Mouse (Mus musculus): ENCODE results near the gene Zfp189. TPM values are rescaled to one million over a fixed set of nuclear protein-coding genes. Genes with fewer than 3 reads are reported as not detected.

The Zfp189 gene
- polyA plus RNA-seq, 1 experiment from 2014 or later: 10.7 TPM

DNA sequence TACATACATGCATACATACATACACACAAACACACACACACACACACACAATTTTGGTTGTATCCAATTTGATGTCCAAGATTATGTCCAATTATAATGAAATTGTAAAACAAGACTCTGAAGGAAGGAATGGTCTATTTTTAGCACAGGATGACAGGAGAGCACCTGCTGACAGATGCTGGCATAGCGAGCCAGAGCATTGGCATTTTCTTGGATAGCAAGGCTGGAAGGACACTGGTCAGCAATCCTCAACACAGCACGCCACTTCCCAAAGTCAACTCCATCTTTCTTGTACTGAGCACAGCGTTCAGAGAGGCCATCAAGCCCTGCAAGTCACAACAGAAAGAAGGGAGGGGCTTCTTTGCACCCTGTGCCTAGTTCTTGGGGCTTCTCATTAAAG, 20.0 kb downstream of the Zfp189 start:
- Histone ChIP-seq H3K4me2 (no peak overlapping the region), H3K4me3 (no peak overlapping the region), H3K9ac (no peak overlapping the region), H3K4me1 (no peaks in the 10 kb centered on the region), H3K36me3 (no peaks in the 10 kb centered on the region), H3K27me3 (no peaks in the 10 kb centered on the region), H3K9me3 (no peaks in the 10 kb centered on the region), H3K27ac (no peak overlapping the region)
- ATAC-seq (ENCODE audit: insufficient number of reproducible peaks, insufficient read depth, low FRiP score, low TSS enrichment, low read depth): no peak
- 83% methylated on average over 3 of the region's 3 CpGs for WGBS

DNA sequence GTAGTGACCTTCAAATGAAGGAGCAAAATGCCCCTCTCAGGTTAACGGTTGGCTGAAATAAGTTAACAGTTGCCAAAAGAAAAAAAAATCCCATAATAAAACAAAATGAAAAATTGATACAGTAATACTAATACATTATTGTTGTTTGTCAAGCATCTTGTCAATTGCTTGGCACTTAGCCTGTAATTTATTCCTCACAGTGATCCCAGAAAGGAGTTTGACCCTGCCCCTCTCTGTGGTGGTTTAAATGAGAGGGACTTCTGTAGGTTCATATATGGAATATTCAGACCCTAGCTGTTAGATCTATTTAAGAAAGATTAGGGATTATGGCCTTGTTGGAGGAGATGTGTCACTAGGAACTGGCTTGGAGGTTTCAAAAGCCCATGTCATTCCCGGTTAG, 25.1 kb downstream of the Zfp189 start:
- WGBS: 79% methylated on average over 2 of the region's 2 CpGs

DNA sequence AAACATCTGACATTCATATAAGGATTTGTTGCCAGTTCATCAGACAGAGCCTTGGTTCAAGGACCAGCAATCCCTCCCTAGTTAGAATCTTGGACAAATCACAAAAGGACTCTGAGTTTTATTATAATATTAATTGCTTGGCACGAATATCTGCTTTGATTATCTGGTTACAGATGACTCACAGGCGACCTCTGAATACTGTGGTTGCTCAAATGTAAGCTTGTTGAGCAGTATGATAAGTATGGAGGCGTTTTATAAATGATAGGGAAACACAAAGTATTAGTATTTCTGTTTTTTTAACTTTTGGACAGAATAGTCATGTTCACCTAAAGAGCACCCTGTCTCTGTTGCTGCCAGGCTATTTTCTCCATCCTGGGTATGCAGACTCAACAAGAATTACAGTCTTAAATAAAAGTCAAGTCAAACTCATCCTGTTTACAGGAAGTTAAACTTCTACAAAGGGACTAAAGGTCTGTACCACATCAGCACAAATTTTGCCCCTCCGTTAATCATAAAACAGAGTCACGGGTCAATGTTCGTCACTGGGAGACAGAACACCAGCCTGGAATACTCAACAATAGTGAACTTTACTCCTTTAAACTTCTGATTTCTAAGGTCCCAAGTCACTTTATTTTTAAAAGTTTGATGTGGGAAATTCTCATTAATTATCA, 26.0 kb downstream of the Zfp189 start:
- Histone ChIP-seq H3K27ac (no peak overlapping the region), H3K9me3 (no peaks in the 10 kb centered on the region), H3K4me1 (no peaks in the 10 kb centered on the region), H3K4me2 (no peak overlapping the region), H3K36me3 (no peaks in the 10 kb centered on the region), H3K27me3 (no peaks in the 10 kb centered on the region), H3K9ac (no peak overlapping the region), H3K4me3 (no peak overlapping the region)
- 75% methylated on average over 6 of the region's 6 CpGs for WGBS
- no peak for ATAC-seq (ENCODE audit: insufficient number of reproducible peaks, insufficient read depth, low FRiP score, low TSS enrichment, low read depth)

More for the DNA sequence above, 25.1 kb downstream of the Zfp189 start:
- H3K4me2 ChIP-seq: no peak overlapping the region
- no peak overlapping the region for H3K9ac ChIP-seq
- H3K27me3 ChIP-seq: no peaks in the 10 kb centered on the region
- H3K4me3 ChIP-seq: no peak overlapping the region
- no peaks in the 10 kb centered on the region for H3K4me1 ChIP-seq
- no peaks in the 10 kb centered on the region for H3K9me3 ChIP-seq
- no peak overlapping the region for H3K27ac ChIP-seq
- H3K36me3 ChIP-seq: no peaks in the 10 kb centered on the region
- ATAC-seq (ENCODE audit: insufficient number of reproducible peaks, insufficient read depth, low FRiP score, low TSS enrichment, low read depth): no peak

DNA sequence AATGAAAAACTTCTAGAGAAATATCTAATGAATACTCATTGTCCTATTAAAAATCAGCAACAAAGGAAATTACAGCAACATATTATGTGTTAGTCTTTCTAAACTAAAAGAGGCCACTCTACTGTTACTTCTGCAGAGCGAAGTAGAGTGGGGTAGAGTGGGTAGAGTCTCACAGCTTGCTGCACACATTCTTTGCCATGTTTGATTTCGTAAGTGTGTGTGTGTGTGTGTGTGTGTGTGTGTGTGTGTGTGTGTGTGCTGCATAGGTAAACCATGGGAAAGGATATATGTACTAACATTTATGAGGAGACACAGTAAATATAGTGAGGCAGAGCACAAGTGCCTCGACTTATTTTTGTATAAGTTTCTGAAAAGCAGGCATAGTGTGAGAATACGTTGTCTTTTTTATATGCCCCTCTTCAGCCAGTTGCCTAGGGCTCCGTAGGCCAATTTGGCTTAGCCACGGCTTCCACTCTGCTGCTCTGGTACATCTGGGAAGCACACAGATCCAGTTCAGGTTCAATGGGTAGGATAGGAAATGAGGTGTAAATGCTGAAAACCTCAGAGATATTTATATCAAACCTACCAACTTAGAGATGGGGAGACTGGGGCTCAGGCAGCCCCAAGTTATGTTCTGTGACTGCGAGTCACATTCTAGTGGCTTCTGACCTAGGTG, 26.7 kb downstream of the Zfp189 start:
- Histone ChIP-seq H3K9me3 (no peaks in the 10 kb centered on the region), H3K27ac (no peak overlapping the region), H3K4me1 (no peaks in the 10 kb centered on the region), H3K36me3 (no peaks in the 10 kb centered on the region), H3K4me3 (no peak overlapping the region), H3K4me2 (no peak overlapping the region), H3K9ac (no peak overlapping the region), H3K27me3 (no peaks in the 10 kb centered on the region)
- 84% methylated on average over 7 of the region's 7 CpGs for WGBS
- ATAC-seq (ENCODE audit: insufficient number of reproducible peaks, insufficient read depth, low FRiP score, low TSS enrichment, low read depth): no peak

DNA sequence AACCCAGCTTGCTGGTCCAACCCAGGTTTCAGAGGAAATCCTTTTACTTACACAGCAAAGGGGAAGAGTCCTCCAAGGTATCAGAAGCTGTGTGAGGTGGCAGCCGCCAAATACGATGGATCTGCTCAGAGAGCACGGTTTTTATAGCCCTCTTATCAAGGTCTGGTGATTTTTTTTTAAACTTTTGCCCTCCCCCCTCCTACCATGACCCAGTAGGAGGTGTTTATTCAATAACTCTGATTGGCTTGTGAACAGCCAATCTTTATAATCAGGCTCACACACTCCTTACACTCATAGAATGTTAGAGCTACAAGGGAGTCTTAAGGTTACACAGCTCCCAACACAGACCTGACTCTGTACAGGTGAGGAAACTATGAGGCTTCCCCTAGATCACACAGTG, 28.4 kb downstream of the Zfp189 start, which contains the start of gene Aldob:
Aldob (minus strand) TSS at position 164 of the 400 bp plus-strand sequence.
- Histone ChIP-seq H3K4me2 (no peak within 1 kb of the TSS), H3K36me3 (no peaks in the 10 kb centered on the region), H3K27me3 (no peaks in the 10 kb centered on the region), H3K27ac (no peak within 1 kb of the TSS), H3K4me3 (no peak within 1 kb of the TSS), H3K9ac (no peak within 1 kb of the TSS), H3K9me3 (no peaks in the 10 kb centered on the region), H3K4me1 (no peaks in the 10 kb centered on the region)
- 57% methylated on average over 3 of the region's 3 CpGs for WGBS
- no peak for ATAC-seq (ENCODE audit: insufficient number of reproducible peaks, insufficient read depth, low FRiP score, low TSS enrichment, low read depth)

DNA sequence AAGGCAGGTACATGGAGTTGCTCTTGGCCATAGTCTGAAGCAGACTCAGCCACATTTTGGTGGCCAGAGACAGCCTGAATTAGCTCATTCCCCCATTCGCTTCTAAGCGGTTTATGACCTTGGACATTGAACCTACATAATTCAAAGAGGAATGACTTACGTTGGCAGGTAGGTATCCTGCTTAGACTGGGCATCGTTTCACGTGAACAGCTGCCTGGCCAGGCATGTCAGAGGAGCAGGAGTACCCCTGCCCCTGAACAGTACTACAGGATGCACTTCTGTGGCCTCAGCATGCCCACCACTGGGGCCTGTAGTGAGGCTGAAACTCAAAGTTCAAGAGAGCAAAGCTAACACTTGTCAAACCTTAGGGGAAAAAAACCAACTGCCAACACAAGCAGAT, 32.4 kb downstream of the Zfp189 start:
- no peaks in the 10 kb centered on the region for H3K36me3 ChIP-seq
- no peaks in the 10 kb centered on the region for H3K9me3 ChIP-seq
- H3K9ac ChIP-seq: no peak overlapping the region
- no peaks in the 10 kb centered on the region for H3K27me3 ChIP-seq
- H3K4me1 ChIP-seq: no peaks in the 10 kb centered on the region
- no peak overlapping the region for H3K4me3 ChIP-seq
- WGBS: 85% methylated on average over 5 of the region's 5 CpGs
- no peak for ATAC-seq (ENCODE audit: insufficient number of reproducible peaks, insufficient read depth, low FRiP score, low TSS enrichment, low read depth)
- no peak overlapping the region for H3K27ac ChIP-seq
- no peak overlapping the region for H3K4me2 ChIP-seq

DNA sequence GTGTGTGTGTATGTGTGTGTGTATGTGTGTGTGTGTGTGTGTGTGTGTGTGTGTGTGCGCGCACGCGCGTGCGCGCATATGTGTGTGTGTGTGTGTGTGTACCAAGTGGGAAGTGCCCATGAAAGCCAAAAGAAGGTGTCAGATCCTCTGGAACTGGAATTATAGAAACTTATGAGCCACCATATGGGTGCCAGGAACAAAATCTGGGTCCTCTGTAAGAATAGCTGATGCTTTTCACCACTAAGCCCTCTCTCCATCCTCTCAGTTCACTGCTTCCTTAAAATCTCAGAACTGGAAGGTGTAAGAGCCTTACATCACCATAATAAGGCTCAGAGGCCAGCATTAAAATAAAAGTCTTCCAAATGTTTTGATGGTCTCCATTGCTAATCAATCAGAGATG, 36.4 kb downstream of the Zfp189 start:
- WGBS: 100% methylated on average over 7 of the region's 7 CpGs
- Histone ChIP-seq H3K4me3 (no peak overlapping the region), H3K4me2 (no peak overlapping the region), H3K9ac (no peak overlapping the region), H3K27me3 (no peaks in the 10 kb centered on the region), H3K4me1 (no peaks in the 10 kb centered on the region), H3K9me3 (no peaks in the 10 kb centered on the region), H3K36me3 (no peaks in the 10 kb centered on the region), H3K27ac (no peak overlapping the region)
- ATAC-seq (ENCODE audit: insufficient number of reproducible peaks, insufficient read depth, low FRiP score, low TSS enrichment, low read depth): no peak

DNA sequence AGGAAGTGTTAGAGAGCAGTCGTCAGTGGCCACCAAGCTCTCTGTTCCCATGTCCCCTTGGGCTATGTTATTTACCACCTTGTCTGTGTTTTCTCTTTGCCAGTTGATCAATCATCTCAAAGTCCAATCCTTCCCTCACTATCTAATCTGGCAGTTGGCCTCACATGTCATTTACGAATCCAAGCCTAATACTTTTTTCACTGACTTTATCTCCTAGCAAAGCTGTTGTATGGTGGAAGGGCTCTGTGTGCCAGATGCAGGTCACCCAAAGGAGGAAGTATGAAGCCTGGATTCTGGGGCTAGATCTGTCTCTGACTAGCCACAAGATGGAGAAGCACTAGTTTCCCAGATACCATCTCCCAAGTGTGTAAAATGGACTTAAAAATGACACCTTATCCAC, 37.2 kb downstream of the Zfp189 start:
- no peaks in the 10 kb centered on the region for H3K9me3 ChIP-seq
- WGBS: 77% methylated on average over 2 of the region's 2 CpGs
- no peak overlapping the region for H3K4me3 ChIP-seq
- no peak for ATAC-seq (ENCODE audit: insufficient number of reproducible peaks, insufficient read depth, low FRiP score, low TSS enrichment, low read depth)
- H3K9ac ChIP-seq: no peak overlapping the region
- H3K4me1 ChIP-seq: no peaks in the 10 kb centered on the region
- no peaks in the 10 kb centered on the region for H3K27me3 ChIP-seq
- no peak overlapping the region for H3K4me2 ChIP-seq
- no peak overlapping the region for H3K27ac ChIP-seq
- no peaks in the 10 kb centered on the region for H3K36me3 ChIP-seq

DNA sequence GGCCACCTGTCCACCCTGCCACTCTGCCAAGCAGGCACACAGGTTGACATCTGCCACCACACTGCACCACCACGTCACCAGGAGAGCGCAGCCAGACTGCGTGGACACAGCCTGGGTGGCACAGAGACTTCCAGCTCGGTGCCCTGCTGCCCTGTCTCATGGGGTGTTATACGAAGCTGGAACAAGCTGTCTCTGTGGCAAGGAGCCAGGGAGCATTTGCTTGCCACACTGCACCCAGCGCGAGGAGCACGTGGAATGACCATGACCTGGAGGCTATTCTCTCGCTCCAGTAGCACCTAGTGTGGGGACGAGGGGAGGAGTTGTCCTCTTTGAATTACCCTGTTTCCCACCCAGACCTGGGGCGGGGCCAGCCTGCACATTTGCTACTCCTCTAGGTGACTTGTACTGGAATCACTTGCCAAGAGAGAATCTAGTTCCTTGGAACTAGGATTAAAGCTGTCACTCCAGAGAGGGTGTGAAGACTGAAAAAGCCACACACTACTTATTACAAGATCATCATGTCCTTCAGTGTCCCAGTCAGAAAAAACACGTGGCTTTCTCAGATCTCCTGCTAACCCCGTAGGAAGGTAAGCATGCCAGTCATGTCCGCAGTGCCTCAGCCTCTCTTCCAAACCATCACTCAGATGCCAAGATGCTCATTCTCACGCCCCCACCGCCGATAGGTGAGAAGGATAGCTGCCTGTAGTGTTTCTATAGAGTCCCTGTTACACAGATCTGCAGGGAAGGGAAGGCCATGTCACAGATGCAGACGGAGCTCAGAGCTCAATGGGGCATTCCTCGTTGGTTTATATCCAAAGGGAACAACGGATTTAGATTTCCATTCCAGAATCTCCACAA, 39.2 kb downstream of the Zfp189 start:
- Histone ChIP-seq H3K9me3 (no peaks in the 10 kb centered on the region), H3K27me3 (no peaks in the 10 kb centered on the region), H3K36me3 (no peaks in the 10 kb centered on the region), H3K4me2 (no peak overlapping the region), H3K27ac (no peak overlapping the region), H3K9ac (no peak overlapping the region), H3K4me1 (no peaks in the 10 kb centered on the region), H3K4me3 (no peak overlapping the region)
- ATAC-seq (ENCODE audit: insufficient number of reproducible peaks, insufficient read depth, low FRiP score, low TSS enrichment, low read depth): no peak
- WGBS: 77% methylated on average over 20 of the region's 20 CpGs

DNA sequence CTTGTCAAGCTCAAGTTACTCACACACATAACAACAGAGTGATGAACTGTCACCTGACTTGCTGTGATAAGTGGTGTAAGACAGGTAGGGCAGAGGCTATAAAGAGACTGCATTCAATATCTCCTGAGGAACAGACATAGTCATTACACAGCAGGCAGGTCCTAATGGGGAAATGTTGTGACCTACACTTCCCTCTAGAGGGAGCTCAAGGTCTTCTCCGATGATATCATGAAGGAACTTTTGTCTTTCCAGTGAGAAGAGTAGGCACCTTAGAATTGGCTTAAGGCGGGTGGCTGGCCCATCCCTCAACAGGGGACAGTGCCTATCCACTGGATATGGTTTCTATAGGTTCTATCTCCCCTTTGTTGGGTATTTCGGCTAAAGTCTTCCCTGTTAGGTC, 46.6 kb downstream of the Zfp189 start:
- Histone ChIP-seq H3K4me1 (no peaks in the 10 kb centered on the region), H3K36me3 (no peaks in the 10 kb centered on the region), H3K9ac (no peak overlapping the region), H3K9me3 (no peaks in the 10 kb centered on the region), H3K27me3 (no peaks in the 10 kb centered on the region), H3K27ac (no peak overlapping the region), H3K4me3 (no peak overlapping the region), H3K4me2 (no peak overlapping the region)
- no peak for ATAC-seq (ENCODE audit: insufficient number of reproducible peaks, insufficient read depth, low FRiP score, low TSS enrichment, low read depth)
- 17% methylated on average over 3 of the region's 3 CpGs for whole genome bisulfite sequencing

DNA sequence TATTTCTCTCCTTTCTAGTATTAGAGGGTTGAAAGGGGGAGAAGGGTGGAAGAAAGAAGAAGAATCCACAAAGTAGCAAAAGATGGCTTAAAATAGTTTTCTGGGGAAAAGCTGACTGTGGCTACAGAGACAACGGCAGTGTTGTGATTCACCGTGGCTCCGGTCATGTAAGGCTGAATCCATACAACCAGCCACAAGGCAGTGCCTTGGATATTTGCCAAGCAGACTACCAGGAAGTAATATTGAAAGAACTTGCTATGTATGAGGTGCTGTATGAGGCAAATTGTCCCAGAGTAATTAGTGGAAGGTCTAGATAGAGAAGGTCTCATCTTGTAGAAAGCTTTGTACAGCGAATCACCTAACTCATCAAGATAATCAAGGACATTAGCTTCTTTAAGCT, 51.2 kb downstream of the Zfp189 start:
- Histone ChIP-seq H3K4me3 (no peak overlapping the region), H3K36me3 (no peaks in the 10 kb centered on the region), H3K9ac (no peak overlapping the region), H3K27me3 (no peaks in the 10 kb centered on the region), H3K4me2 (no peak overlapping the region), H3K4me1 (no peaks in the 10 kb centered on the region), H3K27ac (no peak overlapping the region), H3K9me3 (no peaks in the 10 kb centered on the region)
- WGBS: 84% methylated on average over 4 of the region's 4 CpGs
- no peak for ATAC-seq (ENCODE audit: insufficient number of reproducible peaks, insufficient read depth, low FRiP score, low TSS enrichment, low read depth)
